Mouse (Mus musculus) megakaryocyte-erythroid progenitor cell, adult 5-6 weeks (primary cell): ENCODE measurements around the gene Snx30. TPM values are rescaled to one million over a fixed set of nuclear protein-coding genes. Genes with fewer than 3 reads are reported as not detected.

Source experiments
- total RNA-seq, 2 experiments: library from RNA; stranded (forward) in 1 of 2; stranded (reverse) in 1 of 2; fragments of 200-1000, 215-1000 nt in 1 of 2; fragments of >200 nt in 1 of 2; fragmentation: Nextera tagmentation in 1 of 2; gene quantifications; 2 replicates each; pipeline ENCODE4 v1.2.3; 2014 to 2017

Gene Snx30
- total RNA-seq, 2 experiments from 2014 or later = 4.9 to 11.2 TPM

Other genes starting within 250 kb of the Snx30 start
- 28.3 and 35.5 TPM in 2 replicates for gene Hsdl2, start 224.3 kb upstream of the Snx30 start, total RNA-seq (2014; fragmentation: Nextera tagmentation)
- 48.3 and 54.6 TPM in 2 replicates for gene Hsdl2, start 224.3 kb upstream of the Snx30 start, total RNA-seq (2017)
- 24.1 and 39.1 TPM in 2 replicates for gene E130308A19Rik, start 179.6 kb upstream of the Snx30 start, total RNA-seq (2014; fragmentation: Nextera tagmentation)
- 9.6 and 17.0 TPM in 2 replicates for gene E130308A19Rik, start 179.6 kb upstream of the Snx30 start, total RNA-seq (2017)
- gene Inip, start 4.3 kb upstream of the Snx30 start, total RNA-seq (2014; fragmentation: Nextera tagmentation) = 44.1 and 47.2 TPM in 2 replicates
- 41.4 and 52.0 TPM in 2 replicates for gene Inip, start 4.3 kb upstream of the Snx30 start, total RNA-seq (2017)
- not detected in 2 replicates for gene Slc46a2, start 109.2 kb downstream of the Snx30 start, total RNA-seq (2014; fragmentation: Nextera tagmentation)
- not detected in 2 replicates for gene Slc46a2, start 109.2 kb downstream of the Snx30 start, total RNA-seq (2017)
- gene Mup4, start 154.9 kb downstream of the Snx30 start, total RNA-seq (2014; fragmentation: Nextera tagmentation) = not detected in 2 replicates
- gene Mup4, start 154.9 kb downstream of the Snx30 start, total RNA-seq (2017) = not detected in 2 replicates
- not detected in 2 replicates for gene Mup6, start 158.5 kb downstream of the Snx30 start, total RNA-seq (2014; fragmentation: Nextera tagmentation)
- not detected in 2 replicates for gene Mup6, start 158.5 kb downstream of the Snx30 start, total RNA-seq (2017)